Mouse (Mus musculus): ENCODE measurements around the gene Trim17. TPM values are rescaled to one million over a fixed set of nuclear protein-coding genes. Genes with fewer than 3 reads are reported as not detected.

Trim17 gene
- total and polyA plus RNA-seq, 3 experiments: 0.50 to 0.82 TPM; not detected in 1

GRCm38 (mm10) chr11:58964216-58964615 lies 9.7 kb downstream of the Trim17 start:
- Histone ChIP-seq H3K9me3 (replicated peaks; ENCODE audit: insufficient read depth, low read length) (no peaks in the 10 kb centered on the region), H3K27me3 (ENCODE audit: control insufficient read depth in 1 of 2, insufficient read depth in 2 of 2, low read length in 2 of 2) (no peaks in the 10 kb centered on the region), H3K27ac (ENCODE audit: control insufficient read depth, low read depth, low read length) (no peak overlapping the region), H3K4me3 (ENCODE audit: control insufficient read depth in 1 of 2, insufficient read depth in 1 of 2, low read depth in 2 of 2, low read length in 2 of 2) (no peak overlapping the region), H3K4me1 (ENCODE audit: control insufficient read depth in 1 of 2, insufficient read depth in 2 of 2, low read length in 2 of 2) (0 out of 4 replicates have a peak, but pooled peaks cover 0 to 5% of the 10 kb centered on the region in 2 experiments), H3K79me2 (ENCODE audit: control insufficient read depth, insufficient read depth, low read length, poor library complexity) (no peaks in the 10 kb centered on the region), H3K36me3 (ENCODE audit: control insufficient read depth in 1 of 2, insufficient read depth in 2 of 2, low read length in 2 of 2) (no peaks in the 10 kb centered on the region; a peak in 1 of 4 replicates), H3K9ac (ENCODE audit: control insufficient read depth, low read depth, low read length, poor library complexity, severe bottlenecking) (no peak overlapping the region)
- no peak for TF ChIP-seq ELF1 (IDR thresholded peaks at IDR 0.05; ENCODE audit: low read depth, low read length)
- no peak for TF ChIP-seq MXI1 (IDR thresholded peaks at IDR 0.05; ENCODE audit: low read depth, low read length)
- no peak for TF ChIP-seq RAD21 (IDR thresholded peaks at IDR 0.05; ENCODE audit: low read depth, low read length)
- TF ChIP-seq ZKSCAN1 (IDR thresholded peaks at IDR 0.05; ENCODE audit: low read depth, low read length): no peak
- TF ChIP-seq CHD2 (IDR thresholded peaks at IDR 0.05; ENCODE audit: low read length): no peak
- TF ChIP-seq TBP (IDR thresholded peaks at IDR 0.05; ENCODE audit: low read depth, low read length): no peak
- TF ChIP-seq ZNF384 (IDR thresholded peaks at IDR 0.05; ENCODE audit: low read depth, low read length): no peak
- no peak for DNase-seq (ENCODE audit: low read depth, low spot score)

GRCm38 (mm10) chr11:58965001-58965760 lies 10.7 kb downstream of the Trim17 start:
- H3K27me3 ChIP-seq (ENCODE audit: control insufficient read depth in 1 of 2, insufficient read depth in 2 of 2, low read length in 2 of 2): no peaks in the 10 kb centered on the region
- peaks cover 0 to 12% of the 10 kb centered on the region in 2 experiments; a peak in 1 of 4 replicates for H3K4me1 ChIP-seq (ENCODE audit: control insufficient read depth in 1 of 2, insufficient read depth in 2 of 2, low read length in 2 of 2)
- no peaks in the 10 kb centered on the region for H3K9me3 ChIP-seq (replicated peaks; ENCODE audit: insufficient read depth, low read length)
- no peaks in the 10 kb centered on the region for H3K79me2 ChIP-seq (ENCODE audit: control insufficient read depth, insufficient read depth, low read length, poor library complexity)
- TF ChIP-seq ELF1 (IDR thresholded peaks at IDR 0.05; ENCODE audit: low read depth, low read length) (no peak), SMC3 (IDR thresholded peaks at IDR 0.05; ENCODE audit: low read depth, low read length) (no peak), TBP (IDR thresholded peaks at IDR 0.05; ENCODE audit: low read depth, low read length) (no peak), USF2 (IDR thresholded peaks at IDR 0.05; ENCODE audit: borderline replicate concordance in 1 of 2, insufficient read depth in 1 of 2, low read depth in 1 of 2, low read length in 2 of 2) (no peak), MYC (IDR thresholded peaks at IDR 0.05; ENCODE audit: low read depth, low read length) (no peak), KAT2A (conservative IDR thresholded peaks at IDR 0.05; ENCODE audit: low read depth, low read length) (no peak), MAFK (IDR thresholded peaks at IDR 0.05; ENCODE audit: borderline replicate concordance, low read depth, low read length) (no peak), ZNF384 (IDR thresholded peaks at IDR 0.05; ENCODE audit: low read depth, low read length) (no peak)
- H3K4me3 ChIP-seq (ENCODE audit: control insufficient read depth in 1 of 2, insufficient read depth in 1 of 2, low read depth in 2 of 2, low read length in 2 of 2): no peak overlapping the region
- DNase-seq (ENCODE audit: low read depth, low spot score): no peak
- H3K36me3 ChIP-seq (ENCODE audit: control insufficient read depth in 1 of 2, insufficient read depth in 2 of 2, low read length in 2 of 2): no peaks in the 10 kb centered on the region; a peak in 1 of 4 replicates
- no peak overlapping the region for H3K27ac ChIP-seq (ENCODE audit: control insufficient read depth, low read depth, low read length)
- no peak overlapping the region for H3K9ac ChIP-seq (ENCODE audit: control insufficient read depth, low read depth, low read length, poor library complexity, severe bottlenecking)

- Histone ChIP-seq H3K9me3 (replicated peaks; ENCODE audit: insufficient read depth, low read length) (no peaks in the 10 kb centered on the region), H3K9ac (ENCODE audit: control insufficient read depth, low read depth, low read length, poor library complexity, severe bottlenecking) (no peak overlapping the region)
Measured at GRCm38 (mm10) chr11:58967346-58967745, 12.9 kb downstream of the Trim17 start.

More at GRCm38 (mm10) chr11:58967346-58967745, 12.9 kb downstream of the Trim17 start:
- Histone ChIP-seq H3K4me3 (ENCODE audit: control insufficient read depth in 1 of 2, insufficient read depth in 1 of 2, low read depth in 2 of 2, low read length in 2 of 2) (no peak overlapping the region), H3K79me2 (ENCODE audit: control insufficient read depth, insufficient read depth, low read length, poor library complexity) (no peaks in the 10 kb centered on the region), H3K4me1 (ENCODE audit: control insufficient read depth in 1 of 2, insufficient read depth in 2 of 2, low read length in 2 of 2) (peaks cover 0 to 16% of the 10 kb centered on the region in 2 experiments; a peak in 2 of 4 replicates), H3K27me3 (ENCODE audit: control insufficient read depth in 1 of 2, insufficient read depth in 2 of 2, low read length in 2 of 2) (no peaks in the 10 kb centered on the region), H3K36me3 (ENCODE audit: control insufficient read depth in 1 of 2, insufficient read depth in 2 of 2, low read length in 2 of 2) (no peaks in the 10 kb centered on the region; a peak in 1 of 4 replicates), H3K27ac (ENCODE audit: control insufficient read depth, low read depth, low read length) (no peak overlapping the region)
- DNase-seq (ENCODE audit: low read depth, low spot score): peak; percentile 66
- TF ChIP-seq CTCF (IDR thresholded peaks at IDR 0.05 in 2 of 3, conservative IDR thresholded peaks at IDR 0.05 in 1 of 3; ENCODE audit: control insufficient read depth in 1 of 3, insufficient read depth in 1 of 3, low read depth in 2 of 3, low read length in 3 of 3, poor library complexity in 1 of 3, severe bottlenecking in 1 of 3) (peak; percentile 42 to 59 (median 51); a peak in 5 of 6 replicates), SMC3 (IDR thresholded peaks at IDR 0.05; ENCODE audit: low read depth, low read length) (peak; percentile 45), SIN3A (IDR thresholded peaks at IDR 0.05; ENCODE audit: low read length) (no peak), USF1 (IDR thresholded peaks at IDR 0.05; ENCODE audit: low read depth, low read length) (no peak), RAD21 (IDR thresholded peaks at IDR 0.05; ENCODE audit: low read depth, low read length) (peak; percentile 27), TCF12 (IDR thresholded peaks at IDR 0.05; ENCODE audit: low read depth, low read length) (no peak)

Measured in MEL (cell line).